Mouse (Mus musculus) heart, adult 2 months (tissue): ENCODE data around the gene 4930519G04Rik. TPM values are rescaled to one million over a fixed set of nuclear protein-coding genes. Genes with fewer than 3 reads are reported as not detected.
"Not testable (repeated sequence)": the region's sequence is repeated elsewhere in the genome, so short reads cannot be mapped to it uniquely, and the experiment has no call there.

Experiments
- DNase-seq, 2 experiments: peaks; one replicate each; pipeline ENCODE4 v3.0.0; 2021
- H3K27ac ChIP-seq: fragments of 200-600 bp; 2 replicates; pipeline ENCODE4 v1.8.1; 2022
- H3K27me3 ChIP-seq: fragments of 200-500 bp; 2 replicates; pipeline ENCODE4 v1.6.1; 2012; ENCODE audit warnings: mild to moderate bottlenecking, low read length, inconsistent platforms, mixed read lengths; ENCODE audit not compliant: control insufficient read depth, insufficient read depth
- H3K36me3 ChIP-seq: fragments of 200-500 bp; 2 replicates; pipeline ENCODE4 v1.6.1; 2012; ENCODE audit warnings: low read length, inconsistent platforms; ENCODE audit not compliant: control insufficient read depth, insufficient read depth
- H3K4me1 ChIP-seq: fragments of 200-500 bp; 2 replicates; pipeline ENCODE4 v1.6.1; 2011; ENCODE audit warnings: low read length; ENCODE audit not compliant: control insufficient read depth, insufficient read depth
- H3K4me3 ChIP-seq: fragments of 200-600 bp; 2 replicates; pipeline ENCODE4 v1.8.1; 2022
- H3K79me2 ChIP-seq: fragments of 200-500 bp; replicated peaks from 2 replicates; pipeline ENCODE4 v1.6.1; 2012; ENCODE audit warnings: mild to moderate bottlenecking, inconsistent platforms, low read length, moderate library complexity, mixed read lengths; ENCODE audit not compliant: control insufficient read depth, insufficient read depth
- H3K9ac ChIP-seq: fragments of 200-500 bp; 2 replicates; pipeline ENCODE4 v1.6.1; 2012; ENCODE audit warnings: low read depth, mild to moderate bottlenecking, control low read depth, inconsistent platforms, low read length, mixed read lengths
- CTCF ChIP-seq: fragments of 200-600 bp; IDR thresholded peaks from 2 replicates; pipeline ENCODE4 v1.8.1; 2022; ENCODE audit warnings: antibody characterized with exemption, mild to moderate bottlenecking, moderate library complexity
- EP300 ChIP-seq: fragments of 200-500 bp; IDR thresholded peaks from 2 replicates; pipeline ENCODE4 v1.6.1; 2011; ENCODE audit warnings: low read depth, low read length, control low read depth; ENCODE audit not compliant: insufficient read depth
- POLR2A ChIP-seq: fragments of 200-500 bp; IDR thresholded peaks from 2 replicates; pipeline ENCODE4 v1.6.1; 2011; ENCODE audit warnings: mild to moderate bottlenecking, low read depth, low read length, control low read depth; ENCODE audit not compliant: insufficient read depth
- WGBS: fragments of 180-500 bp; shearing (Covaris S2); methylation state at CpG from one replicate; pipeline ENCODE4 v1.1.7; 2018; 5-methylcytosine and 5-hydroxymethylcytosine counted together
- intact Hi-C: fragments of 180-260 bp; cut with DNase I; formaldehyde crosslinking; loops from one replicate; pipeline ENCODE4 v1.15.1; 2025
- polyA plus RNA-seq: library from polyadenylated mRNA; depleted of rRNA; stranded (reverse); fragments of >200 nt; gene quantifications from 2 replicates; pipeline ENCODE4 v1.2.3, GENCODE M21; 2012
- total RNA-seq, 2 experiments: library from RNA; stranded (reverse); gene quantifications; 2 replicates each; pipeline ENCODE4 v1.2.3; 2021

4930519G04Rik gene
- total and polyA plus RNA-seq, 3 experiments, result not detected

- H3K79me2 ChIP-seq, result no peaks in the 10 kb centered on the region
- H3K27me3 ChIP-seq, result peaks cover 1% of the 10 kb centered on the region; the same call in 1 of the 2 replicates
Measured at GRCm38 (mm10) chr5:114876331-114876730, 22.9 kb downstream of the 4930519G04Rik start.

GRCm38 (mm10) chr5:114877487-114877886 lies 24.0 kb downstream of the 4930519G04Rik start:
- Histone ChIP-seq H3K79me2 (no peaks in the 10 kb centered on the region), H3K4me1 (no peaks in the 10 kb centered on the region), H3K27me3 (peaks cover 1% of the 10 kb centered on the region; the same call in 1 of the 2 replicates), H3K27ac (no peak overlapping the region), H3K9ac (no peak overlapping the region), H3K4me3 (no peak overlapping the region), H3K36me3 (no peaks in the 10 kb centered on the region)
- no peak for DNase-seq
- no peak for TF ChIP-seq POLR2A
- TF ChIP-seq CTCF, result no peak
- no peak for TF ChIP-seq EP300
- intact Hi-C loops, result no loop called here
- WGBS, result 82% methylated on average over 7 of the region's 7 CpGs

More at GRCm38 (mm10) chr5:114876331-114876730, 22.9 kb downstream of the 4930519G04Rik start:
- no peak overlapping the region for H3K9ac ChIP-seq
- no peak overlapping the region for H3K27ac ChIP-seq
- WGBS, result 68% methylated on average over 6 of the region's 6 CpGs
- TF ChIP-seq EP300 (no peak), POLR2A (no peak)
- no peak overlapping the region for H3K4me3 ChIP-seq
- no peaks in the 10 kb centered on the region for H3K36me3 ChIP-seq
- intact Hi-C loops, result no loop called here
- H3K4me1 ChIP-seq, result no peaks in the 10 kb centered on the region
- DNase-seq, result no peak

GRCm38 (mm10) chr5:114879399-114879798 lies 25.9 kb downstream of the 4930519G04Rik start:
- no peak for DNase-seq
- H3K9ac ChIP-seq, result no peak overlapping the region

GRCm38 (mm10) chr5:114882319-114882718 lies 28.9 kb downstream of the 4930519G04Rik start:
- H3K27me3 ChIP-seq, DNase-seq, intact Hi-C loops, H3K4me3 ChIP-seq, H3K9ac ChIP-seq, H3K36me3 ChIP-seq, H3K79me2 ChIP-seq, H3K4me1 ChIP-seq, H3K27ac ChIP-seq: not testable (repeated sequence)
- WGBS, result 72% methylated on average over 7 of the region's 7 CpGs

More at GRCm38 (mm10) chr5:114879399-114879798, 25.9 kb downstream of the 4930519G04Rik start:
- H3K27me3 ChIP-seq, result no peaks in the 10 kb centered on the region; the same call in 1 of the 2 replicates
- intact Hi-C loops, result no loop called here
- no peak overlapping the region for H3K27ac ChIP-seq
- WGBS, result 37% methylated on average over 13 of the region's 13 CpGs
- TF ChIP-seq POLR2A, result no peak
- TF ChIP-seq CTCF, result no peak
- no peak for TF ChIP-seq EP300
- no peak overlapping the region for H3K4me3 ChIP-seq
- no peaks in the 10 kb centered on the region for H3K36me3 ChIP-seq
- H3K4me1 ChIP-seq, result no peaks in the 10 kb centered on the region
- H3K79me2 ChIP-seq, result no peaks in the 10 kb centered on the region

- no peak overlapping the region for H3K4me3 ChIP-seq
- H3K79me2 ChIP-seq, result no peaks in the 10 kb centered on the region
- H3K27ac ChIP-seq, result no peak overlapping the region
- DNase-seq, result no peak
- no peaks in the 10 kb centered on the region; the same call in 1 of the 2 replicates for H3K27me3 ChIP-seq
- intact Hi-C loops, result no loop called here
- 78% methylated on average over 11 of the region's 11 CpGs for WGBS
- no peaks in the 10 kb centered on the region for H3K4me1 ChIP-seq
- H3K9ac ChIP-seq, result no peak overlapping the region
- no peaks in the 10 kb centered on the region for H3K36me3 ChIP-seq
- no peak for TF ChIP-seq CTCF
- TF ChIP-seq POLR2A, result no peak
- no peak for TF ChIP-seq EP300
Measured at GRCm38 (mm10) chr5:114883022-114883421, 29.6 kb downstream of the 4930519G04Rik start.

GRCm38 (mm10) chr5:114886801-114887200 lies 33.3 kb downstream of the 4930519G04Rik start:
- intact Hi-C loops, result no loop called here
- 67% methylated on average over 6 of the region's 6 CpGs for WGBS

More at GRCm38 (mm10) chr5:114886801-114887200, 33.3 kb downstream of the 4930519G04Rik start:
- no peak for TF ChIP-seq EP300
- TF ChIP-seq CTCF, result no peak
- no peak for TF ChIP-seq POLR2A
- Histone ChIP-seq H3K79me2 (no peaks in the 10 kb centered on the region), H3K27ac (no peak overlapping the region), H3K4me3 (no peak overlapping the region), H3K9ac (no peak overlapping the region), H3K27me3 (no peaks in the 10 kb centered on the region), H3K36me3 (no peaks in the 10 kb centered on the region), H3K4me1 (no peaks in the 10 kb centered on the region)
- DNase-seq, result no peak
